Mouse (Mus musculus): ENCODE measurements around the gene Lrba.

Lrba gene

DNA sequence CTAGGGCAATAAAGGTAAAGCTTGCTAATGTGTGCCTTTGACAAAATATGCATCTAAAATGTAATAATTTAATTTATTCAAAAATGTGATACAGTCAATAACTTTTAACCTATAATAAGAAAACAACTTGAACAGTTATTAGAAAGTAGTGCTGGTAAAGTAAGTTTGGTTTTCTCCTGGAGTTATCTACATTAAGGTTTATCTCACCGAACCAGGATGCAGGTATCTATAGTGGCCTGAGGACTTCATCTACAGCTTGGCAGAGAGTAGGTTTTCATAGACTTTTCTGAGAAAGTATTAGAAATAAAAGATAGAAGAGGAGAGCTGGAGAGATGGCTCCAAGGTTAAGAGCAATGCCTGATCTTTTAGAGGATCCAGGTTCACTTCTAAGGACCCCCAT, 336.9 kb downstream of the Lrba start:
- DNase-seq = no peak

DNA sequence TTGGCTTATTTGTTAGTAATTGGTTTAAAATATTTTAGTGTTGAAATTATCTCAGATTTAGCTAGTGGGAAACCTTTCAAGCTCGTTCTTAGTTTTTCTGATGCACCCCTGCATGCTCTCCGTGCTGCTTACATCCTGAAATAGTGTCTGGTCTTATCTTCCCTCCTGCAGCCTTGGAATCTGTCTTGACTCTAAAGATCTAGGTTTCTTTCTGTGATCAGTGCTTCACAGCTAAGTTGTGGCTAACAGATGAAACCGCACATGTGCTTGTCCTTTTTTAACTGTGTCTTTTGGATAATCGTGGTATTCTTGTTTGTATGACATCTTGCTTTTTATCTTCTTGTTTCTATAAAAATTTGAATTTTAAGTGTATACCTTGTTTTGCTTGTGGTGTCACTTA, 342.8 kb downstream of the Lrba start:
- no peak for DNase-seq

DNA sequence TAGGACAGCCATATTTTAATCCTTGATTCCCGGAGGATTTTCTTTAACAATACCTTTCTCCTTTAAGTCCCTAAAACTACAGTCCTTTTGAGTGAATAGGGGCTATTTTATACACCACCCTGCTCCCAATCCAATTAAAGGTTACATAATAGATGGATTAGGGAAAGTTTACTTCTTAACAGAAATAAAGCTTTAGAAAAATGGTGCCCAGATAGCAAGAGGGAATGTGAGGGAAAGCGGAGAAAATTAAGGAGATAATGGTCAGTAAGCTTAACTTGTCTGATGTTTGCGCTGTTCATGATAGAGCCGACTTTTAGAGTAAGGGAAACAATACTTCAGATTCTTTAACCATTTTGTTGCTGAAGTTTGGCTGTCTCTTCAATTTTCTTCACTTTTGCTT, 347.0 kb downstream of the Lrba start:
- DNase-seq = no peak

DNA sequence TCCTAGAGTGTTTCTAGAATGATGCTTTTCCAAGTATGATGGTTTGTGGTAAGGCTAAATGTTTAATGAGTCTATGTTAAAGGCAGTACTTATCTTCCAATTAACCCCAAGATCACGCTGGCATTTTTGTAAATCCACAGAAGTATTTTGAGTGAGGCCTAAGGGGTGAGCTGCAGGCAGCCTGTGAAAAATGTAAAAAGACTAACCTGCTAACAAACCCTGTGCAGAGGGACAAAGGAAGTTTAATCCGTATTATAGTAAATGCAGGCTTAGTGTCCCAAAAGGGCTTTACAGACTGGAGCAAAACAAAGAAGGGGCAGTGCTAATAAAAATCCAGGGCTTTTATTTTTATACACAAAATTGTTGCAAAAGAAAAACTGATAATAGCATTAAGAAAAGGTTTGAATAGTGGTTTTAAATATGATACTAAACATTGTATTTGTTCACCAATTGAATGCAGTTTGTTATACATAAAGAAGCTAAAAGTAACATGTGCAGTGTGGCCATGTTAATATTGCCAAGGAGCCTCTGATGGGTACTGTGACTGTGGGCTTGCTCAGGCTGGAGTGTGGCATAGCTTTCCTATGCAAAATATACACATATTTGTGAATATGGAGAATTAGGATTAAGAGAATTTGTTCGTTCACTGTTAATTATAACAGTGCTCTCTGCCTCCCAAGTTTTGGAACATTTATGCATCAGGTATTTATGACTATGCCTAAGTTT, 348.2 kb downstream of the Lrba start:
- no peak for DNase-seq

DNA sequence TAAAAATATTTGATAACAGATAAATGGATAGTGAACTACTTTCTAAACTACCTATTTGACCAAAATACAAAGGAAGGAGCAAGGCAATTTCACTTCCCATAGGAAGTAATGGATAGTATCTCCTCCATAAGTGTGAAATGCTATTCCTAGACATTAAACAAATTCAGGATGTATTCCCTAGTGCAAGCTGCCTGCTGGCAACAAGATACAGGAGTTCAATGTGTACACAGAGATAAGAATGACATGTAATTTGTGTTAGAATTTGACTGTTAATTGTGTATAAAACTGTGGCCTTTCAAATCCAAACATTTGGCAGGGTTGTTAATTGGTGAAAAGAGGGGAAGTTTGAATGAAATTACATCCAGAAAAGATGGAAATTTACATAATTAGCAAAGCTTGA, 350.8 kb downstream of the Lrba start:
- no peak for DNase-seq

DNA sequence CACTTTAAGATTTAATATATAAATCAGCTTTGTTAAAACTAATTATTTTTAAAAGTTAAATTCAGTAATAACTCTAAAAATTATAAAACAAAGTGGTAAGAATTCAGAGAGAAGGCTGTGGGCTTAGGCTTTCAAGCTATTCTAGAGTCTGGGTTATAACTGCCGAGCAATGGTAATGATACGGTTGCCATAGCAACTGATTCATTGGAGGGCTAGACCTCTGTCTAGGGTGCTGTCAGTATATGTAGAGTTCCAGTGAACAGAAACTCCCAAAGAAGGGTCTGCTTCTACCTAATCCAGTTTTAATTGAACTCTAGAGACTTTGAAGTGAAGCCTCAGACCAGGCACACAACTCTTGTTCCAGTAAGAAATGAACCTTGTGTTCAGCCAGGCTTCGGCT, 377.8 kb downstream of the Lrba start:
- DNase-seq = no peak

DNA sequence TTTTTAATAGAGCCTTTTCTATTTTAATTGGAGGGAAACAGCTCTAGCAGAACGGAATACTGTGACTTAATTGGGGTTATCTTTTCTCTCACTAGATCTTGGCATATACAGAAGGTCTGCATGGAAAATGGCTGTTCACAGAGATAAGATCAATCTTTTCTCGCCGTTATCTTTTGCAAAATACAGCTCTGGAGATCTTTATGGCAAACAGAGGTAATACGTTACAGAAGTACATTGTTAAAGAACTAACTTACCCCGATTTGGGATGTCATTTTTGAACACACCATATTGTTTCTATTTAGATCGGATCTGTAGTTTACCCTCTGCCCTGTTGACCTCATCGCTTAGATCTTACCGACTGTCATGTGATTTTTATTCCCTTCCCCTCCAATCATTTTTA, 381.3 kb downstream of the Lrba start:
- DNase-seq = no peak

DNA sequence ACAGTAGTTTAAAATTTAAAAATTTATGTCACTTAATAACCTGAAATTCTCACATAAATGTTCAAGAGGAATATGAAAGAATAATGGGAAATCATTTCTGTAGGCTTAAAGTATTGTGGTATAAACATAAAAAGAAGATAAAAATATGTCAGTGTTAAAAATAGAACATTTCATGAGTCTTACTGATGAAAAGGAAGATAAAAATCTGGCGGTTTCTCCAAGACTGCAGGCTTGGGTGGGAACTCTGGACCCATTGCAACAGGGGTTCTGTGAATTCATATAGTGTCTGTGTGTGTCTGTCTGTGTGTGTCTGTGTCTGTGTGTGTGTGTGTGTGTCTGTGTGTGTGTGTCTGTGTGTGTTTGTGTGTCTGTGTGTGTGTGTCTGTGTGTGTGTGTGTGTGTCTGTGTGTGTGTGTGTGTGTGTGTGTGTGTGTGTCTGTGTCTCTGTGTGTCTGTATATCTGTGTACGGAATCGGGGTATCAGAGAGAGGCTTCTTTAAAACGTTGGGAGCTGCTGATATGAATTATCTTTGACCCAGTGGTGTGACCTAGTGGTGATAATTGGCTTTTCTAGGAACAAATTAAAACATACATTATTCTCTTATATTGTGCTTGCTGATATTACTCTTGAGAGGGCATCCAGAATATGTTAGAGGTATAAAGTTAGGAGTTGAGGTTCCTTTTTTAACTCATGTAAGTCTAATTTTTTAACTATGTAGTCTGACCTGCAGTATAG, 402.7 kb downstream of the Lrba start:
- DNase-seq = no peak

DNA sequence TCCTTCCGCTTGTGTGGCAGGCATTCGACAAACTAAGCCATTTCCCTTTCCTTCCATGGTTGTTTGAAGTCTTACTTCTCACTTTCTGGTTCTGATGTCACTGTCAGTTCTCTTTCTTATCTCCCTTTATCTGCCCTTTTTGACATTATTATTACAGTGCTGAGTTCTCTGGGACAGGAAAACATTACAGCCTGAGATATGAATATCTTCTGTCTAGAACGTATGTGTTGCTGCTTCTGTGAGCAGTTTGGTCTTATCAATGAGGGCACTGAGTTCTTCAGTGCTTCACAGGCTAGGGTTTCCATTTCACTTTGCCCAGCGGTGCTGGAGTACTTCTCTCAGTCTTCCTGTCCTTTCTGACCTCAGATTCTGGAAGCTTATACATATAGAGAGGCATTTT, 404.9 kb downstream of the Lrba start:
- DNase-seq = no peak

DNA sequence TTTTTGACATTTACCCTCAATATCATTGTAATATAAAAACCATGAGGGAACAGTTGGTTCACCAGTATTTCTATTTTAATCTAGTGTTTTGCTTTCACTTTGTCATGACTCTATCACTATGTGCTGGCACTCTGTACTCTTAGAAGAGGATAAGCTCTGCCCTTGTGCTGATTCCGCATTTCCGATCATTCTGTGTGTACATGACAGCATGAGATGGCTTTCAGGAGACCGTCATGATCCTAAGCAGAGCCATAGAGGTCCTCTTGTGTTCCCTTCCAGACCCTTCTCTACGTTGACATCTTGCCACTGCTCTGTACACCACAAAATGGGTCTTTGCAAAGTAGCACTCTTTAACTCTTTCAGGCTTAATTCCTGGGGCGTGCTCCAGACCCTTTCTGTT, 411.0 kb downstream of the Lrba start:
- peak; percentile 6 for DNase-seq

DNA sequence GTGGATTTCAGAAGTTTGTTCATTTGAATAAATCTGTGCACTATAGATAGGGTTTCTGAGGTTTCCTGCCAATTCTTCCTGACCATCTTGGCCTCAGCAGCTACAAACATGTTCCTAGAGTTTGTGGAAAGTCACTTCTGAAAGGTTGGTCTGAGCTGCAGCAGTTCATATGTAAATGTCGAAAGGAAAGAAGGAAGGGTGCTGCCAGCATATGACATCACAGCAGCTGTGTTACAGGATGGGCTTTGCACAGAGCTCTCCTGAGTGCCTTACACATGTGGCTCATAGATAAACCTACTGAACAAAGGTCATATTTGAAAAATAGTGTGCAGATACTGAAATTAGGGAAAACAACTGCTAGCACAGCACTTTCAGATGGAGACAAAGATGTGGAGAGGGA, 411.5 kb downstream of the Lrba start:
- DNase-seq = peak; percentile 4

DNA sequence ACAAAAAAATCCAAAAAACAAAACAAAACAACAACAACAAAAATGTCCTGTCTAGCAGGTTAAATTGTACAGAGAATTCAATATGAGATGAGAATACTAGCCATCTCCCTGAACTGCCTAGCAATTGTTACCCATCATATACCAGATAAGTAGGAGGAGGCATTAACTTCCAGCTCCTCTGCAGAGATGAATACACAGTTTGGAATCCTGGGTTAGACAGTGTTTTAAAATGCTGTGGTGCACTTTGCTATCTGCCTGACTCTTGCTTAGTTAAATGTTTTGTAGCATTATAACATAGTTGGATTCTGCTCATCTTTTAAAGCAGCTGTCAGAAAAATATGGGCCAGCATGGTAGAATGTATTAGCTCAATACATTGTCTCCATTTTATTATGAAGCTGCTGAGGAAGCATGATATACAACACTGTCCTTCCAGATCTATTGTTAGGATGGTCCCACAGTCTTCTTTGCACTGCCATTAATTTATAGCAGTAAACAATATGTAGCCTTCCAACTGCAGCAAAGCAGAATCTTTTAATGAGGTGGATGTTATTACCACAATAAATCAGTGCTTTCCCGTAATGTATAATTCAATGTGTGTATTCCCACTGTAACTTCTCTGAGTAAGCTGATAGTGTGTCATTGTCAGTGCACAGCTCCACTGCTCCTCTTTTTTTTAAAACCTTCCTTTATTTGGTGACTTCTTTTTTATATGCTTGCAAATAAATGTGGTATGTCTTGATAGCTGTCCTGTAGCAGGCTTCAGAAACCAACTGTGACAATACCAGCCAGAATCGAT, 414.3 kb downstream of the Lrba start:
- DNase-seq = no peak

DNA sequence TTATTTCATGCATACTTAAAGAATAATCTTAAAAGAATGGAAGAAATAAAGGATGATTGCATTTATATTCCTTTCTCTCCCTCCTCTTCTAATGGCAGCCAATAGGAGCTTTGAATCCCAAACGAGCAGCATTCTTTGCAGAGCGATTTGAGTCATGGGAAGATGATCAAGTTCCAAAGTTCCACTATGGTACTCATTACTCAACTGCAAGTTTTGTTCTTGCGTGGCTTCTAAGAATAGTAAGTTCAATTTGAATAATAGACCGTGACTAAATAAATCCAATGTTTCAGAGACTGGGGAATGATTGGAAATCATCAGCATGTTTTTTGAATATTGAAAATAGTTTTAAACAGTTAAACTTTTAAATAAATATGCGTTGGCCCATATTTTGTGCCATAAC, 416.9 kb downstream of the Lrba start:
- DNase-seq = no peak

DNA sequence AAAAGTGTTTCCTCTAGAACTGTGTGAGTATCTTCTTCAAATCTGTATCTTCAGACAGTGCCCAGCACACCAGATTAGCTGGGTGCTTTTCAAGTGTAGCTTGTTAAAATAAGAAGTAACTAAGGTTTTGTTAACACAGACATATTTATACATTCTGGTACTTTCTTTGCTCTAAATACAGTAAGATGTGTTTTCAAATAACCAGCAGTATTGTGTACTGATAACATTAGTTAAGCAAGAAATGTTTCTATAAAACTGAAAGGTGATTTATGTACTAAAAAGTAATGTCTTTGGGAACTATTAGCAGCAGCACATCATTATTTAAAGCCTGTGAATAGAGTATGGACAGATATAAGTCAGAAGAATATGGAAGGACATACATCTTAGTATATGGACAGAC, 417.3 kb downstream of the Lrba start:
- DNase-seq = no peak

DNA sequence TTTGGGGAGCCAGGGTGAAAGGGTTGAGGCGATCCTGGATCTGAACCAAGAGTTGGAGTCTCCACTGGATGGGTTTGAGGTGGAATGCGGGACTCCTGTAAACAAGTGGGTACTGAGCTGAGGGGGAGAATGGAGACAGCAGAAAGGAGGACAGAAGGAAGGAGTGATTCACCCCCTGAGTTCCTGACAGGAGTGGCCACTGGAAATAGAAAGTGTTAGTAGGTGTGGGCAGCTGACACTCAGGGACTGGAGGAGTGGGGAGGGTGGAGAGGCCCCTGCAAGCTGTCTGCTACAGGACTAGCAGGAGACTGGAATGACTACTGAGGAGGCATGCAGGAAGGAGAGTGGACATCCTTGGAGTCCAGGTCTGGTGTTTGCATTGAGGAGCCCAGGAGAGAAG, 422.3 kb downstream of the Lrba start:
- DNase-seq = no peak

DNA sequence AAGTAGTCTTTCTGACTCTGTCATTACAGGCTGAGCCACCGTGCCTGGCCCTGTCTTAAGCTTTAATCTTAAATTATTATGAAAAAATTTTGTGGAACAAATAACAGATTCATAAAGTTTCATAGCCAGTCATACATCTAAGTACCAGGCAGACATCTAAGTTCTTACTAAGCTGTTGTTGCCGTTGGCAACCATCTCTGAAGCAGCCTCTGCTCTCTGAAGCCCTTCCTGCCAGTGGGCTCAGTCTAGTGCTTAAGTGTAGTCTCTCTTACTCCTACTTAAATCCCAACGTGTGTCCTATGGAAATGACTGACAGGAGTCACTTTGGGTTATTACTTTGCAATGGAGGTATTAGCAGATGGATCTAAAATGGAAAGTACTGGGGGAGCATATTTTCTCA, 426.5 kb downstream of the Lrba start:
- DNase-seq = no peak

DNA sequence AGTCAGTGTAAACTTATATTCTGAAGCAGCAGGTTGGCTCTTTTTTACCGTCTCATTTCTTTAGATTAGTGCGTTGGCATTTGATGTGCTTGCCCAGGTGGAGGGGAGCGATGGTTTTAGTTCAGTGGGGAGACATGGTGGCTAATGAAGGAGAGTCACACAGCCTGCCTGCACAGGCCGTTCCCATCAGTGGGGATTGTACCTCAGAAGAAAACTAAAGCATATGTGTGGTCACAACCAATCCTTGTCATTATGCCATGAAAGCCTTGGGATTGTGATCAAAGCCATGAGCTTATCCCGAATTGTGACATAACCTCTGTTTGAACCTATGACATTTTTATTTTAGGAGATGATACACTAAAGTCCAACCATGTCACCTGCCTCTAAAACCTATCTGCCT, 434.8 kb downstream of the Lrba start:
- DNase-seq = no peak

DNA sequence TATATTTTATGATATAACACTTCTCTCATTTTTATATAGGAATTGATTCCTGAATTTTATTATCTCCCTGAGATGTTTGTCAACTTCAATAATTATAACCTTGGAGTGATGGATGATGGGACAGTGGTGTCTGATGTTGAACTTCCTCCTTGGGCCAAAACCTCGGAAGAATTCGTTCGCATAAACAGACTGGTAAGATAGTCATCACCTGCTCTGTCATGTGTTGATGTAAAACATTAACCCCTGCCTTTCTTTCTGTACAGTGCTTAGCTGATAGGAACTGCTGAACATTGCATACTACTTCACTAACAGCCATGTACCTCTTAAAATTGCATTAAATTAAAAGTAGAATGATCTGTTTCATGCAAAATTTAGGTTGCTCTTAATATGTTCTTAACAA, 439.9 kb downstream of the Lrba start:
- DNase-seq = no peak

DNA sequence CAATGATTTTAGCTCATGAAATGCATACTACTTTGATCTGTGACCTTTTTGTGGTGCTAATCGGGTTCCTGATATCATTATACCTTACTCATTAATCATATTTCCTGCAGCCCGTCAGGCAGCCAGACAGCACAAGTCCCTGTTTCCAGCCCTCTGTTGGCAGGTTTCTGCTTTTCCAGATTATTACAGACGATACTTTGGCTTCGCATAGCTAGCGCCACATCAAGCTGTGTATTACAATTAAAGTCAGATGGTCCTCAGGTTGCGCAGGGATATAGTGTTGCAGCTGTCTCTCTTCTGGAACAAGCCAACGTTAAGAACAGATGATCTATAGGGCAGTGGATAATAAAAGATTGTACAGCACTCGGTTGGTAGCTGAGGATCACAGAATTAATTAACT, 443.7 kb downstream of the Lrba start:
- no peak for DNase-seq

DNA sequence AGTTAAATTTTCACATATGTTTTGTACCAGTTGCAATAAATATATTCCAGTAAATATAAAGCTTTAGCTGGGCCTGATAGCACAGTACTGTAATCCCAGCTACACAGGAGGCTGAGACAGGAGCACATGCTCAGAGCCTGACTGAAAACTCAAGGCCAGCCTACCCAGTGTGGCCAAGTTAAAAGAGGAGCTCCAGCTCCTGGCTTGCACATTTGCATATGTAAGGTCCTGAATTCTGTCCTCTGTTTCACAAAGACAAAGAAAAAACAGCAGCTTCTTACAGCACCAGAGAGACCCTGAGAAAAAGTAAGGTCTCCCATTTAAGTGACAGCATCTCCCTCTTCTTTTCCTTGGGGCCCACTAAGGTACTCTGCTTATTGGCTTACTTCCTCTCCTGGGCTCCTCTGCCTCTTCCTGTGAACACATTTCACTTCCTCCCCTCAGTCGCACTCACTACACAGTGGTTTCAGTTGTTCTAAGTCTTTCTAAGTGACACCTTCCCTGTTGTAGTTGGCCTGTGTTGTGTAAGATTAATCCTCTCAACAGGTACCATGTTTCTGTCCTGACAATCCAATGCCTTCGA, 453.2 kb downstream of the Lrba start:
- DNase-seq = no peak

DNA sequence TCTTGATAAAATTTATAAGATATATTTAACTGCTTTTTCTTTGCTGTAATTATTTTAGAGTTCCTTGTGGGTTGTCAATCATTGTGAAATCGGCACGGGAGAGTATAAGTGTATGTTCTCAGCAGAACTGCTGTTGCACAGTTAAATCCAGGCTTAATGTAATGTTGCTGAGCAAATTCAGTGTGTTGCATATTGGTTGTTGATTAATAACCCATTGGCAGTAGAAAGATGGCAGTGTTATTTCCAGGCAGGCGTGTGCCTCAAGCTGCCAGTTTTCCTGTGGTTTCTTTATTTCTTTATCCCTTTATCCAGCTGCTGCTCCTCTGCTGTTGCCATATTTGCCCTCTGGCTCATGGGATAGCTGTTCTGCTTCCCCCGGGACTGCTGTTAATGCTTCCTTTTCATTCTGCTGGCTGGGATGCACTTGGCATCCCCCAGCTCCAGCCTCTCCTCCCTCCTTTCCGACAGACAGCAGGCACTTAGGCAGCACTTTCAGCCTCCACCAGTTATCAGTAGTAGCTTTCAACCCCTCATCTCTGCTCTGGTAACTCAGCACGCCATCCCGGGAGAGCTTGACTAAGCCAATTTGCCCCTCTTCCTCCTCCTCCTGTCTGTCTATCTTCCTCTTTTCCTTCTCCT, 463.2 kb downstream of the Lrba start:
- DNase-seq = peak; percentile 39

DNA sequence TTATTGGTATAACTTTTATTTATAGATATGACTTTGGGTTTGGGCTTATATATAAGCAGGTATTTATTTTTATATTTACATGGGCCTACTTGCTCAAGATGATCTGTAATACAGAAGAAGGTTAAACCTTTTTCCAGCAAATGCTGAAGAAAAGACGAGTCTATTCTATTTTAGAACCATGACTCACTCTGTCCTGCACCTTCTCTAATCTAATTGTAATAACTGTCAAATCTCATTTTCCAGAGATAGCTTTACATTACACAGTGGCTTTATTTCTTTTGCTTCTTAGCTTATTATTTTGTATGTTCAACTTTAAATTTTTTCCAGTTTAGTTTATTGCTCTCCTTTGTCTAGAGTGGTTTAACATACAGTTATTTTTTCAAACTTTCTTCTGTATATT, 464.0 kb downstream of the Lrba start:
- DNase-seq = no peak

DNA sequence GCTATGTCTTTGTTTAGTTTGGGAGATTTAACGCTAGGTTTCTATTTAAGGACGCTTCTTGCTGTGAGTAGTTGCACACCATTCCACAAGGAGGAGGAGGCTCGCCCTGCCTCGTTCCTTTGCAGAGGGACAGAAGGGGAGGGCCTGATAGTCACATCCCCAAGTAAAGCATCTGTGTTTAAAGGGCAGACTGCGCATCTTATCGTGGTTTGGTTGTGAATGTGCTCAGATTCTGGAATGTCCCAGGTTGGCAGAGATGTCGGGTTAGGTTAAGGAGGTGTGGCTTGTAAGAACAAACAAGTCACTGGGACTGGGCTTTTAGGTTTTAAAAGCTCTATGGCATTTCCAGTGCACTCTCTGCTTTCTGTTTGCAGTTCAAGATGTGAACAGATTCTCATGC, 464.8 kb downstream of the Lrba start:
- no peak for DNase-seq

Data from layer of hippocampus, adult 9-11 months (tissue).